Mouse (Mus musculus) intestine, postnatal 0 days (tissue): Measurements from ENCODE around the gene Plxdc2. TPM values are rescaled to one million over a fixed set of nuclear protein-coding genes. Genes with fewer than 3 reads are reported as not detected.

Experiments
- ATAC-seq: fragments of 200-750 bp; cut with Nextera tagmentation; 2 replicates; pipeline ENCODE4 v1.8.0; 2017; ENCODE audit warnings: mild to moderate bottlenecking, moderate TSS enrichment, moderate library complexity
- H3K27ac ChIP-seq: fragments of 300-500 bp; sonication (generic); 2 replicates; pipeline ENCODE4 v1.5.1; 2014; ENCODE audit warnings: mild to moderate bottlenecking, low read depth, low read length, moderate library complexity
- H3K27me3 ChIP-seq: fragments of 300-500 bp; sonication (generic); replicated peaks from 2 replicates; pipeline ENCODE4 v1.6.1; 2014; ENCODE audit warnings: low read length, mixed read lengths; ENCODE audit not compliant: control insufficient read depth, insufficient read depth
- H3K36me3 ChIP-seq: fragments of 300-500 bp; sonication (generic); 2 replicates; pipeline ENCODE4 v1.6.1; 2014; ENCODE audit warnings: mild to moderate bottlenecking, moderate library complexity; ENCODE audit not compliant: control insufficient read depth, insufficient read depth
- H3K4me1 ChIP-seq: fragments of 300-500 bp; sonication (generic); replicated peaks from 2 replicates; pipeline ENCODE4 v1.6.1; 2014; ENCODE audit warnings: antibody characterized with exemption, low read length, mixed read lengths; ENCODE audit not compliant: control insufficient read depth, insufficient read depth
- H3K4me2 ChIP-seq: fragments of 300-500 bp; sonication (generic); replicated peaks from 2 replicates; pipeline ENCODE4 v1.6.1; 2014; ENCODE audit warnings: low read depth, mild to moderate bottlenecking, moderate library complexity
- H3K4me3 ChIP-seq: fragments of 300-500 bp; sonication (generic); 2 replicates; pipeline ENCODE4 v1.5.1; 2014; ENCODE audit warnings: low read depth, low read length
- H3K9ac ChIP-seq: fragments of 300-500 bp; sonication (generic); 2 replicates; pipeline ENCODE4 v1.6.1; 2014; ENCODE audit warnings: mild to moderate bottlenecking, low read depth, low read length
- H3K9me3 ChIP-seq: fragments of 300-500 bp; sonication (generic); 2 replicates; pipeline ENCODE4 v1.6.1; 2016; ENCODE audit warnings: mixed run types; ENCODE audit not compliant: control insufficient read depth
- CTCF ChIP-seq: sonication (generic); IDR thresholded peaks from 2 replicates; pipeline ENCODE4 v1.5.1; 2016; ENCODE audit warnings: low read depth, mild to moderate bottlenecking, control low read depth, antibody characterized with exemption, moderate library complexity
- WGBS: fragments of 180-500 bp; shearing (Covaris S2); extraction: QIAGEN DNeasy Blood & Tissue Kit; methylation state at CpG from one replicate; pipeline ENCODE4 v1.1.7; 2014; 5-methylcytosine and 5-hydroxymethylcytosine counted together
- polyA plus RNA-seq: library from polyadenylated mRNA; unstranded; fragments of >200 nt; fragmentation: Nextera tagmentation; extraction: Ambion mirVana; gene quantifications from 2 replicates; pipeline ENCODE4 v1.2.1, GENCODE M21; 2015

Gene Plxdc2
- polyA plus RNA-seq, 1 experiment from 2014 or later, result 4.2 TPM

DNA sequence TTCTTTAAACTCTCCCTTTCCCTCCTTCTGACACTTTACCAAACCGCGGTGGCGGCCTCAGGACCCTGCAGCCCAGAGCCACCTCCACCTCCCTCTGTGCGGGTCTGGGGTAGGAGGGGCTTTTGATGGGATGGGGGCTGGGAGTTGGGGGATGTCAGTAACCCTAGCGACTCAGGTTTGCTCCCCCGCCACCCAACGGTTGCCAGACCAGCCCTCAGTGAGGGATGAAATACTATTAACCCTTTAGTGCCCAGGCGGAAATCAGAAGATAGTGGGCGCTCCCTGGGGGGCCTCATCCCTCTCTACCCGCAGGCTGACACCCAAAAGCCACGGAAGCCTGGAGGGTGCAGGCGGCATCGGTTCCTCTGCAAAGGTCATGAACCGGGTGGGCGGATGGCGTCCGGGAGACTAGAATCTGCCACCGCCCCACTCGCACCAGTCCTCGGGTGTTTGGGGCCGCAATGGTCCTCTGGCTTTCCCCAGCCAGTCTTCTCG is 446 bp upstream of the Plxdc2 start:
- under 1% methylated on average over 22 of the region's 22 CpGs for WGBS

DNA sequence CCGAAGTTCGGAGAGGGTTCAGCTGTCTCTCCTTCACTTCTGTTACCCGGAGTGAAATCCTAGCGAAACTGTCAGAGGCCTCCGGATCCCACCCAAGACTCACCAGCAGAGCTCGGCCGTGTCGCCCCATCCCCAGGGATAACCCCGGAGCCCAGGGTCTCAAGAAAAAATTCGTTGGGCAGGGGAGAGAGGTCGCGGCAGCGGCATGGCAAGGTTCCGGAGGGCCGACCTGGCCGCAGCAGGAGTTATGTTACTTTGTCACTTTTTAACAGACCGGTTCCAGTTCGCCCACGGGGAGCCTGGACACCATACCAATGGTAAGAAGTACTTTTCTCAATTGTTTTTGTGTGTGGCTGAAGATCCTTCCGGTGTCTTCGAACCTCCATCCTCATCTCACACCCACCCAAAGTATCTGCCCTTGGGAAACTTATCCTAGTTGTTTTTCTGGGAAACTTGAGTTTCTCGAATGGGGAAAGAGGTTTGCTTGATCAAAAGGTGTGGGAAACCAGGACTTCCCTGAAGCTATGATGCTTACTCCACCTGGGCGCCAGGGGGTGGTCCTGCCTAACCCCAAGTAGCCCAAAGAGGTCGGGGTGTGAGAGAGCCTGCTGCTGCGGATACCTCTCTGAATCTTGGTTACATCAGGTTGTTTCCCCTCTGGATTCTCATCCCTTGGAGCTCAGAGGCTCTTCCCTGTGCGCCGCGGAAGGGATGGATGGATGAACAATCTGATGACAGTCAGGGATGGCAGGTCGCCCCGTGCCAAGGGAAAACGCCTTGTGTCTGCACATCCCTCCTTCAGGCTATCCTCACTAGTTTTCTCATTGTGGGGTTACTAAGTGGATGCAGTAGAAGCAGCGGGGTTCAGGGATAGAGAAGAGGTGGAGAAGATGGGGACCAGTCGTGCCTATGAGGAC is 1.1 kb downstream of the Plxdc2 start:
- no peak overlapping the region for H3K27ac ChIP-seq

More for the DNA sequence above, 446 bp upstream of the Plxdc2 start:
- H3K36me3 ChIP-seq, result no peaks in the 10 kb centered on the region
- 0 out of 2 replicates have a peak, but pooled peaks have one; percentile 19 for ATAC-seq
- H3K4me1 ChIP-seq, result no peaks in the 10 kb centered on the region
- H3K27ac ChIP-seq, result no peak overlapping the region
- H3K27me3 ChIP-seq, result peaks cover 15% of the 10 kb centered on the region
- H3K4me2 ChIP-seq, result peak overlapping the region; percentile 77
- H3K9ac ChIP-seq, result peak overlapping the region; percentile 37
- H3K4me3 ChIP-seq, result peak overlapping the region; percentile 48
- no peaks in the 10 kb centered on the region for H3K9me3 ChIP-seq
- no peak for TF ChIP-seq CTCF

DNA sequence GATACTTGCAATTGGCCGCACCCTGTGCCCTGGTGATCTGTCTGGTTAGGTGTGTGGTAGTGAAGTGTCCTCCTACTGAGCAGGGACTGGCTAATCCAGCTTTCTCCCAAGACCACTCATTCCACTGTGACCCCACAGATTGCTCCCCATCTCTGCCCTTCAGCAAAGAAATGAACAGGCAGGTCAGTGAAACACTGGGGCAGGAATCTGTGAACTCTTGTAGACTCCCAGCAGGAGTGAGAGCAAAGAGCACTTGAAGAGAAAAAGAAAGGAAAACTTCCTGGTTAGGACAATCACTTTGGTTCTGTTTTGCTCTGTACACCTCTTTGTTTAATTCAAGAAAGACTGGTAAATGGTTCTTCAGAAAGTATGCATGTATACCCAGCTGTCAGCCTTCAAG is 1.8 kb downstream of the Plxdc2 start:
- no peak for ATAC-seq
- no peak overlapping the region for H3K27ac ChIP-seq
- H3K36me3 ChIP-seq, result no peaks in the 10 kb centered on the region
- H3K9ac ChIP-seq, result no peak overlapping the region
- no peaks in the 10 kb centered on the region for H3K4me1 ChIP-seq
- H3K4me3 ChIP-seq, result peak overlapping the region; percentile 48
- no peaks in the 10 kb centered on the region for H3K9me3 ChIP-seq
- no peak for TF ChIP-seq CTCF
- H3K27me3 ChIP-seq, result peaks cover 15% of the 10 kb centered on the region
- 48% methylated on average over 1 of the region's 1 CpGs for WGBS
- H3K4me2 ChIP-seq, result peak overlapping the region; percentile 77

More for the DNA sequence above, 1.1 kb downstream of the Plxdc2 start:
- peak; percentile 26 for TF ChIP-seq CTCF
- H3K4me1 ChIP-seq, result no peaks in the 10 kb centered on the region
- no peak for ATAC-seq
- peaks cover 15% of the 10 kb centered on the region for H3K27me3 ChIP-seq
- H3K9me3 ChIP-seq, result no peaks in the 10 kb centered on the region
- peak overlapping the region; percentile 48 for H3K4me3 ChIP-seq
- H3K36me3 ChIP-seq, result no peaks in the 10 kb centered on the region
- peak overlapping the region; percentile 77 for H3K4me2 ChIP-seq
- peak overlapping the region; percentile 37; the same call in 1 of the 2 replicates for H3K9ac ChIP-seq
- 13% methylated on average over 33 of the region's 33 CpGs for WGBS

DNA sequence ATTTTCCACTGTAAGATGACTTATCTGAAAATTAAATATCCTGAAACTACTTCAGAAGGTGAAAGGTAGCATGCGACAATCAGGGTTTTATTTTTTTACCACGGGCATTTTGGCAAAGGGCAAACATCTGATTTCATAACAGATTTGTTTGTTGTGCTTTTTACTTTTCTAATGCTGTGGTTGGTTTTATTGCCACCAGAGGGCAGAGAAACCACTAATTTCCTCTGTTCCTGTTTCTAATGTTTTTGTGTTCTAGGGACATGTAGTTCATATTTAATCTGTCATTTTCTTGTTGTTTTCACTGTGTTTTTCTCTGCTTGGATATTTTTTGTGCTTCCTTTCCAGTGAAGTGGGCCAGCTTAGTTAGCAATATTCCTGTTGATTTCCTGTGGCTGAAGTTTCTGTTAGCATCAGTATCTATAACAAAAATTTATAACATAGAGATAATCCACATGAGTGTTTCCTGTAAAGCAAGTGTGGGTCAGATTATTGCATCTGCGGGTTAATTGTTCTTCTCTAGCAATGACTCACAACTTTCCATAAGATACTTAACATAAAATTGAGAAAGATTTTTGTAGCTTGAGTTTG is 3.3 kb downstream of the Plxdc2 start:
- 44% methylated on average over 3 of the region's 3 CpGs for WGBS
- H3K4me3 ChIP-seq, result no peak overlapping the region
- H3K4me2 ChIP-seq, result no peak overlapping the region
- H3K4me1 ChIP-seq, result no peaks in the 10 kb centered on the region
- no peak overlapping the region for H3K27ac ChIP-seq
- no peak overlapping the region for H3K9ac ChIP-seq
- peaks cover 15% of the 10 kb centered on the region for H3K27me3 ChIP-seq
- peak; percentile 68 for TF ChIP-seq CTCF
- ATAC-seq, result no peak
- no peaks in the 10 kb centered on the region for H3K36me3 ChIP-seq
- no peaks in the 10 kb centered on the region for H3K9me3 ChIP-seq

DNA sequence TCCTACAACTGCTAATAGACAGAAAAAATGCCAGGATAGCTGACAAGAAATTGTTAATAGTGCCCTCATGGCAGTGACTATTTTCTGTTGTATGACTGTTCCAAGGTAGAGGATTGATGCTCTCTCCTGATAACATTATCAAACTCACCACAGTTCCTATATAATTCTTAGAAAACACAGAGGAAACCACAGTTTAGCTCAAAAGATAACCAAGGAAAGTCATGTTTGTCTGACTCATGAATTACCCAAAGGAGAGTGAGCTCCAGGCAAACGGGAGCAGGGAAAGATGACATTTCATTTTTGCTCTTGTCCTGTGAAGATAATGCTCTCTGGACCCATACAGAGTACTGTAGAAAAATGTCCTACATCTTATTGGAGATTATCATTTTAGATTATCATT is 8.6 kb downstream of the Plxdc2 start:
- no peak overlapping the region for H3K9ac ChIP-seq
- no peak overlapping the region for H3K4me2 ChIP-seq
- no peaks in the 10 kb centered on the region for H3K4me1 ChIP-seq
- WGBS, result 35% methylated on average over 1 of the region's 1 CpGs
- no peak for TF ChIP-seq CTCF
- no peak overlapping the region for H3K27ac ChIP-seq
- no peaks in the 10 kb centered on the region for H3K9me3 ChIP-seq
- ATAC-seq, result no peak
- H3K36me3 ChIP-seq, result no peaks in the 10 kb centered on the region
- no peak overlapping the region for H3K4me3 ChIP-seq
- no peaks in the 10 kb centered on the region for H3K27me3 ChIP-seq

- Histone ChIP-seq H3K27ac (no peak overlapping the region), H3K27me3 (no peaks in the 10 kb centered on the region), H3K9me3 (no peaks in the 10 kb centered on the region), H3K9ac (no peak overlapping the region), H3K4me3 (no peak overlapping the region), H3K4me1 (no peaks in the 10 kb centered on the region), H3K36me3 (no peaks in the 10 kb centered on the region), H3K4me2 (no peak overlapping the region)
- ATAC-seq, result no peak
- WGBS, result 66% methylated on average over 4 of the region's 4 CpGs
- TF ChIP-seq CTCF, result no peak
Observed at GRCm38 (mm10) chr2:16365830-16366401, 9.8 kb downstream of the Plxdc2 start.
